Mouse (Mus musculus) adipose tissue, adult 10 weeks (tissue): ENCODE results near the gene Klrc2. TPM values are rescaled to one million over a fixed set of nuclear protein-coding genes. Genes with fewer than 3 reads are reported as not detected.

ENCODE experiments used
- polyA plus RNA-seq: library from polyadenylated mRNA; stranded (reverse); fragments of 350-450 nt; fragmentation: Illumina TruSeq; extraction: RNeasy Lipid Tissue Mini Kit (QIAGEN cat#74804); gene quantifications from one replicate; pipeline ENCODE4 v1.2.3, GENCODE M21; 2014; ENCODE audit warnings: low read depth, low replicate concordance

Klrc2 gene
- 0.15 TPM for polyA plus RNA-seq

GRCm38 (mm10) chr6:129660589-129660988 lies at the start of gene Klrc2:
Gene Klrc2 (minus strand): TSS chr6:129660689.

DNA sequence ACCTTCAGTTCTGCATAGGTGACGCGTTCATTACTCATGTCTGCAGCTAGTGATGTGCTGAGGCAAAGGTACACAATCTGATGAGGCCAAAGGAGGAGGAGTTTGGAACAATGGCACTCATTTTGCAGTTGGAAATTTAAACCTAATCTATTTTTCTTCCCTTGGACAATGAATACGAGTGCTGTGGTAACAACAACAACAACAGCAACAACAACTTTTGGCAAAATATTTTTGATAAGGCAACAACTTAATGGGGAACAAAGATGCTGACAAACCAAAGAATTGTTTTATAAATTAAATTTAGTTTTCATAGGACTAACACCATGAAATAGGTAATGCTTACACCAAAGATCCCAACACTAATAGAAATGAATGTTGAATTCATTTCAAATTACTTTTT lies 18.4 kb upstream of the Klrc2 start, which contains the start of gene Klrc1:
Gene Klrc1, minus strand, starts transcription at position 101 of the 400 bp plus-strand sequence.

GRCm38 (mm10) chr6:129643237-129643636 lies 17.3 kb downstream of the Klrc2 start, which contains the start of gene Klrc3:
Gene Klrc3 (minus strand): TSS chr6:129643337.

GRCm38 (mm10) chr6:129623735-129624134 lies 36.8 kb downstream of the Klrc2 start, which contains the start of gene Klrk1:
Gene Klrk1 (minus strand): TSS chr6:129623864.

Other genes with a start within 250 kb of the Klrc2 start
- 2.6 TPM for gene Clec1a, start 208.7 kb downstream of the Klrc2 start, polyA plus RNA-seq
- gene Olr1, start 153.5 kb downstream of the Klrc2 start, polyA plus RNA-seq, result 0.38 TPM
- gene Tmem52b, start 148.1 kb downstream of the Klrc2 start, polyA plus RNA-seq, result not detected
- gene Gabarapl1, start 127.5 kb downstream of the Klrc2 start, polyA plus RNA-seq, result 177 TPM
- gene Klre1, start 82.8 kb downstream of the Klrc2 start, polyA plus RNA-seq, result 0.68 TPM
- 2.8 TPM for gene Klrd1, start 68.9 kb downstream of the Klrc2 start, polyA plus RNA-seq
- 3.0 TPM for gene Klrk1, start 36.8 kb downstream of the Klrc2 start, polyA plus RNA-seq
- not detected for gene Klrc3, start 17.4 kb downstream of the Klrc2 start, polyA plus RNA-seq
- 0.27 TPM for gene Klrc1, start 18.3 kb upstream of the Klrc2 start, polyA plus RNA-seq
- gene Klri1, start 56.4 kb upstream of the Klrc2 start, polyA plus RNA-seq, result 0.68 TPM
- 0.12 TPM for gene Klri2, start 79.8 kb upstream of the Klrc2 start, polyA plus RNA-seq
- gene Gm156, start 123.6 kb upstream of the Klrc2 start, polyA plus RNA-seq, result not detected
- gene Gm17631, start 202.0 kb upstream of the Klrc2 start, polyA plus RNA-seq, result not detected
- gene Klra17, start 216.0 kb upstream of the Klrc2 start, polyA plus RNA-seq, result 0.27 TPM